ENCODE assay signal across 23 mouse cellular contexts in genomic region chr1:33843823-33844222, GRCm38 (mm10).
"Had no signal": no experiment of that assay in that cellular context is flagged by ENCODE, and none has a peak within 500 bp of the region (broad histone marks: within the 10 kb centered on the region; RNA-seq: fewer than 3 reads in every experiment).

No protein-coding gene starts in this region.

- H3K4me2 ChIP-seq: kidney, embryonic 15.5 days; limb, embryonic 13.5 days; liver, embryonic 12.5 days; liver, embryonic 15.5 days; lung, embryonic 15.5 days; midbrain, embryonic 13.5 days; neural tube, embryonic 12.5 days; neural tube, embryonic 15.5 days had no signal

- H3K9ac ChIP-seq: kidney, embryonic 15.5 days; limb, embryonic 13.5 days; liver, embryonic 12.5 days; liver, embryonic 15.5 days; lung, embryonic 15.5 days; midbrain, embryonic 13.5 days; neural tube, embryonic 12.5 days; neural tube, embryonic 15.5 days had no signal

- ATAC-seq: liver, embryonic 12.5 days; midbrain, embryonic 13.5 days had no signal

- DNase-seq: kidney, postnatal 10 days; kidney, postnatal 36 days; liver; lung, adult 18-20 months; lung, postnatal 10 days; lung, postnatal 36 days; right cerebral cortex, adult 18-20 months; right cerebral cortex, postnatal 14 days; right cerebral cortex, postnatal 4 days; thymus, adult 18-20 months; thymus, postnatal 36 days had no signal

- H3K4me1 ChIP-seq: kidney, embryonic 15.5 days; limb, embryonic 10.5 days; limb, embryonic 13.5 days; liver, embryonic 12.5 days; liver, embryonic 15.5 days; lung, embryonic 15.5 days; megakaryocyte, embryonic 14.5 days; midbrain, embryonic 10.5 days; midbrain, embryonic 13.5 days; neural tube, embryonic 12.5 days; neural tube, embryonic 15.5 days had no signal

- H3K9me3 ChIP-seq: kidney, embryonic 15.5 days; limb, embryonic 10.5 days; limb, embryonic 13.5 days; liver, embryonic 12.5 days; liver, embryonic 15.5 days; lung, embryonic 15.5 days; megakaryocyte, embryonic 14.5 days; midbrain, embryonic 10.5 days; midbrain, embryonic 13.5 days; neural tube, embryonic 12.5 days; neural tube, embryonic 15.5 days had no signal

- H3K4me3 ChIP-seq: kidney, embryonic 15.5 days; limb, embryonic 10.5 days; limb, embryonic 13.5 days; liver, embryonic 12.5 days; liver, embryonic 15.5 days; lung, embryonic 15.5 days; megakaryocyte, embryonic 14.5 days; midbrain, embryonic 10.5 days; midbrain, embryonic 13.5 days; neural tube, embryonic 12.5 days; neural tube, embryonic 15.5 days had no signal

- H3K27ac ChIP-seq: kidney, embryonic 15.5 days; limb, embryonic 10.5 days; limb, embryonic 13.5 days; liver, embryonic 12.5 days; liver, embryonic 15.5 days; lung, embryonic 15.5 days; midbrain, embryonic 10.5 days; midbrain, embryonic 13.5 days; neural tube, embryonic 12.5 days; neural tube, embryonic 15.5 days; stomach, postnatal 0 days had no signal

- H3K27me3 ChIP-seq: kidney, embryonic 15.5 days; limb, embryonic 13.5 days; liver, embryonic 12.5 days; liver, embryonic 15.5 days; lung, embryonic 15.5 days; midbrain, embryonic 13.5 days; neural tube, embryonic 12.5 days; neural tube, embryonic 15.5 days had no signal

- H3K36me3 ChIP-seq: kidney, embryonic 15.5 days; limb, embryonic 10.5 days; limb, embryonic 13.5 days; liver, embryonic 12.5 days; liver, embryonic 15.5 days; lung, embryonic 15.5 days; midbrain, embryonic 10.5 days; midbrain, embryonic 13.5 days; neural tube, embryonic 12.5 days; neural tube, embryonic 15.5 days had no signal
